Mouse (Mus musculus) 416B (cell line): ENCODE data around the gene Spcs2.
"Not testable (repeated sequence)": the region's sequence is repeated elsewhere in the genome, so short reads cannot be mapped to it uniquely, and the experiment has no call there.

Source experiments
- DNase-seq: peaks from one replicate; pipeline ENCODE4 v3.0.0; 2011; ENCODE audit warnings: low read depth

The Spcs2 gene

DNA sequence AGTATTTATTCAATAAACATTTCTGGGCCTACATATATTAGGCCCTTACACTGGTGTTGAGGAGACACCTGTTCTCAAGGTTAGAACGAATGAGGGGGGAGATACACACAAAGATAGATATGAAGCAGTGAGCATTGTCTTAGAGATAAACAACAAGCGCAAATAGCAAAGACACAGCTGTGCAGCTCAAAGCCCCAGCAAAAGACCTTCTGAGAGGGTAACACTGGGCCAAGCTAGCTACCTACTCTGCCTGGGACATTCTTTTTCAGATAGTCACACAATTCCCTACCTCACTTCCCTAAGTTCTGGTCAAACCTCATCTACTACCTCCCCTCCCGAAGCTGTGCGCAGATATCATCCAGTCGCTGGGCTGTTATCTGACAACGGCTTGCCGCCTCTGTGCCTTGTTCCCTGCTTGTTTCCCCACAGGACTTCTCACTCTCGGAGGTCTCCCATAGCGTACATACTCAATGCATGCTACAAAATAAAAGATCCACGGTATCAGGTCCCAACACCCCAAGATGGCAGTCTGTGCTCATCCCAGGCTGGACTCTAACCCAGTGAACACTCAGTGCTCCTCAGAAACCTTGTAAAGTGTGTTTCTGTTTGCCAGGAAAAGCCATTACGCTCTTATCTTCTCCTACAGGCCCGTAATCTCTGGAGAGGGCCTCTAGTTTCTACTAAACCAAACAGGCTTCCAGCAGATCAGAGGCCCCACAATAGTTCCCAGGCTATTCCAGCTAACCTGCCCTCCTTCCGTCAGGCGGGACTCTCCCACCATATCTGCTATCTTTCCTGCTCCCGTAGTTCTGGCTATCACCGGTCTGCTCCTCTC lies 38.4 kb downstream of the Spcs2 start:
- DNase-seq = no peak

DNA sequence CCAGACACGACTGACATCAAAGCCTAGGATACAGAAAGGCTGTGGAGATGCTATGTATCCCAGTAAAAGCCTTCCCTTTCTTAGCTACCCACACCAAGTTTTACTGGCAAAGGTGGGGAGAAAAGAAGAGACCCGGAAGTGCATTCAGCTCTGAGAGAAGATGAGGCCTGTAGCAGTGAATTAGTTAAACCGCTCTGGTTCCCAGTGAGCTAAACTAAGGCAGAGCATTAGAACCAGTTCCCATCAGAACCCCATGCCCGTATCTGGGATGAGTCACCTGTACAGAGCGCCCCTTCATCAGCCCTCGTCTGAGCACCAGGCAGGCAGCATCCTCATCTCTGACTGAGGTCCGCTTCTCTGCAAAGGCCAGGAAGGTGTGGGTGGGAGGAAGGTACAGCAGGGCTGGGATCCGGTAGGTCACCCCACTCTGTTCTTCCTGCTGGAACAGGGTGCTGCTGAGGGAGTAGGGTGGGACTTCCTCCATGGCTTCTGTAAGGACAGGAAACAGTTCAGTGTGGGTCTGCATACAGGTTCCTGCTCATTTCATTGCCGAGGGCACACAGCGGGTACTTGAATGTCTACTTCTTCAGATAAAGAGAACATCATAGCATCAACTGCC lies 40.1 kb downstream of the Spcs2 start:
- no peak for DNase-seq

DNA sequence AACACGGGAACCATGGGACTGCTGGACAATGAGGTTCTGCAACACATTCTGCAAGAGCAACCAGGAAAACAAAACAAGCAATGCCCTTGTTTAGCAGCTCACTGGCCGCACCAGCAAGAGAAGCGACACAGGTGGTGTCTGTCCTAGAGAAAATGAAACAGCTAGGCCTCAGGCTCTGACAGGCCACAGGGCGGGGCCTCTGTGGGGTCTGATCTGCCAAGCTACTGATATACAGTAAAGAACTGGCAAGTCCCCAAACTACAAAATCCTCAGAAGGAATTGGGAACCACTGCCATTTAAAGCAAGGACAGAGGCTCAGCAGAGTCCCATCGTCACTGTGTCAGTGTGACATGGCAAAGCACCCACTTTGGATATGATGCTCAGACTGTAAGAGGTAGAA lies 40.8 kb downstream of the Spcs2 start:
- no peak for DNase-seq

DNA sequence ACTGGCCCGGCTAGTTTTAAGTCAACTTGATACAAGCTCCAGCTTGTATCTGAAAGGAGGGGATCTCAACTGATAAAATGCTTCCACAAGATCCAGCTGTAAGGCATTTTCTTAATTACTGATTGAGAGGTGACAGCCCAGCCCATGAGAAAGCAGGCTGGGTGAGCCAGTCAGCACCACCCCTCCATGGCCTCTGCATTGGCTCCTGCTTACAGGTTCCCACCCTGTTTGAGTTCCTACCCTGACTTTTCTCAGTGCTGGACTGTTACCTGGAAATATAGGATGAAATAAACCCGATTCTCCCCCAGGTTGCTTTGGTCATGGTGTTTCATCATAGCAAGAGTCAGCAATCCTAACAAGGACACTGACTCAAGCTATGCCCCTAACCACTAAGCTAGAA lies 41.3 kb downstream of the Spcs2 start:
- DNase-seq = no peak

DNA sequence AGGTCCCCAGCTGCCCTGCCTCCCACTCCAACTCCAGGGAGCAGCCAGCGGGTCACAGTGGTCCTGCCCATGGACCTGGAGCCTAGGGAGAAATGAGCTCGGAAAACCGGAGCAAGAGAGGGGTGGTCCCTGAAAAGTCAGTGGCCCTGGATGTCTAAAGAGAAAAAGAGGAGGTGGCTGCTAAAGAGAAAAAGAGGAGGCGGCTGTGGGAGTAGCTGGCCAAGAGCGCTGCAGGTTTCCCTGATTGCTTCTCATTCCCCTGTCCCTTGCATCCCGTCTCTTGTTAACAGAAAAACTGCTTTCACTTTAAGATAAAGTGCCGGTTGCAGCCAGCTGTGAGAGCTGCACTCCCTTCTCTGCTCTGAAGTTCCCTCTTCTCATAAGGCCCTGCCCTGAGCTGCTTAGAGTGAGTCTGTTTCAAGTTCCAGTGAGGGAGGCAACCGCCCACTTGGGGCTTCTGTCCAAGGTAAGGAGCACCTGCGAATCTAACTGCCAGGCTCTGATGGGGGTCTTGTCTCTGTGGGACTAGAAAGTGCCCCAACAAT lies 45.0 kb downstream of the Spcs2 start:
- not testable (repeated sequence) for DNase-seq

DNA sequence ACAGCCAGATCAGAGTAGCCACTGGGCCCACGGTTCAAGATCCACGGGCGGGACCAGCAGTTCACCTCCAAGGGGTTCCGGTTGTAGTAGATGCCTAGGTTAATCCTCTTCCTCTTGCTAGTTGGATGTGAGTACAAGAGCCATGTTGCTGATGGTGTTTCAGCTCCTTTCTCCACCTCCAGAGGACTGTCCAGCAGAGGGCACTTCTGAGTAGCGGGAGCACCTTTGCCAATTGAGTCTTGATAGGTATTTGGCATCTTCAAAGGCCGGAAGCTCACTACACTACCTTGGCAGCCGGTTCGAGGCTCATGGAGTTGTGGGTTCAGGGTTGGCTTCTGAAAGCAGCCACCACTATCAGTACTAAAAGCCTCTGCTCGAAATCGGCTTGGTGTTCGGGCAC lies 49.9 kb downstream of the Spcs2 start:
- DNase-seq = peak; percentile 45

DNA sequence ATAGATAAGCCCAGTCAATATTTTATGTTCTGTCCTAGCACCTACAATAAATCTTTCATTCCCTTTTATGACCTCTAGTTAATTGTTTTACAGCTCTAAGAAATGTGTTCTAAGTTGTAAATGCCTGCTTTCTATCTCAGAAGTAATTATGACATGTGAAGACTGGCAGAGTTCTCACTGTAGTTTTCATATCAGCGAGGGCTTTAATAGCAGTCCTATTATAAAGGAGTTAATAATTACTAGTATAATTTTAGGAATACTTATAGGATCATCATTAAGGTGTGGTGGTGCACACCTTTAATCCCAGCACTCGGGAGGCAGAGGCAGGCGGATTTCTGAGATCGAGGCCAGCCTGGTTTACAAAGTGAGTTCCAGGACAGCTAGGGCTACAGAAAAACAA lies 51.6 kb downstream of the Spcs2 start:
- DNase-seq = no peak

DNA sequence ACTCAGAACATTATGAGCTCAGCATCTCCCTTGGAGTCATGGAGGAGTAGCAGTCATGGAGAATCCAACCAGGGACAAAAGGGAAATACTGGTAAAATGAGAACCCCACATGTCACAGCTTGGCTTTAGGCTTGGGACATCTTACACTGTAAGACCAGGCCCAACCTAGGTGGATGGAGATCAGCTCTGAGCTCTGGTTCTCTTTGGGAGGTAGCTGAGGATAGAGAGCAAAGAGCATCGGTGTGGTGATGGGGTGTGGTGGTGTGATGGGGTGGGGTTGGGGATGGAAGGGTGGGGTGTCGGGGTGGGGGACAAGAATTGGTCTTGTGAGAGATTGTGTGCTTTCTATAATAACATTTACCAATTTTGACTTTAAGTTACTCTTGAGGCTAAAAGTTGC lies 52.4 kb downstream of the Spcs2 start:
- DNase-seq = no peak

DNA sequence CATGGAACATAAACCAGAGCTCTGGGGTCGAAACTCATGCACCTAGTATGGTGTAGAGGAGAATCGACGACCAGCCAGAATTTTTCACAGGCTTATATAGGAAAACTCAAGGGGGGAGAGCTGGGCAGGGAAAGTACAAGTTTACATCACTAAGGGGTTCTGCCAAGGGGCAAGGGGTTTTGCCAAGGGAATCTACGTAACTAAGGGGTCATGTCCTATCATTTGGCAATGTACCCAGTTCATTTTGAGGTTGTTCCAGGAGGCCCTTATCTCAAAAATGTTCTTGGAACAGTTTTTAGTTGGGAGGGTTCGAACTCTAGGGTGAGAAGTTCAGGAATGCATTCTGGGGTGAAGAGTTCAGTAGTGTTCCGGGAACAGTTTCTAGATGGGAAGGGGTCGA lies 56.2 kb downstream of the Spcs2 start:
- DNase-seq = not testable (repeated sequence)

DNA sequence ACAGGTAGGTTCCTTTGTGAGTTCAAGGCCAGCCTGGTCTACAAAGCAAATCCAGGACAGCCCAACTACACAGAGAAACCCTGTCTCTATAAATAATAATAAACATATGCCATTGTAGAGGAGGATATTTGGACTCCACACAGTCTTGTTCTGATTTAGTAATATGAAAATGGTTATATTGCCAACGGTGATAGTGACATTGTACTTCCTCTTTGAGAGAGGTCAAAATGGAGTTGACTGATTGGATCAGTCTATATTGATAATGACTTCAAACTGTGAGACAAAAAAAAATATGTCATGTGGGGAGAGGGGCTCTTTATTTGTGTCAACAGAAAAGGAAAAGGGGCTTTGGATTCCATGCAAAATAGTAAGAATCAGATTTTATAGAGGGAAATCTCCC lies 57.9 kb downstream of the Spcs2 start:
- no peak for DNase-seq

DNA sequence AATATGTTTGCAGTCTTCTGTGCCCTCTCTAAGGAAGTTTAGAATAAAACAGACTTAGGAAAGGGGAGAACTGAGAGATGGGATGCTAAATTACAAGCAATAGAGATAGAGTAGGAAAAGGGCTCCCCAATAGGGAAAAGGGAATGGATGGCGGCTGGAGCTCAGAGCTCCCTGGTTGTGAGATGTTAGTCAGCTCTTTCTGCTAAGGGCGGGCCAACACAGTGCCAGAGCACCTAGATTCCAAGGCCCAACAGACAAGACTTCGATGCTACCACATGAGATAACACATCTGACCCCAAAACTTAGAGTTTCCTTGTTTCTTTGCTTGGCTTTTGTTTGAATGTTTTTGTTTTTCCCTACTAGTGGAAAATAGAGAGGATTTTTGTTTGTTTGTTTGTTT lies 59.2 kb downstream of the Spcs2 start:
- not testable (repeated sequence) for DNase-seq

DNA sequence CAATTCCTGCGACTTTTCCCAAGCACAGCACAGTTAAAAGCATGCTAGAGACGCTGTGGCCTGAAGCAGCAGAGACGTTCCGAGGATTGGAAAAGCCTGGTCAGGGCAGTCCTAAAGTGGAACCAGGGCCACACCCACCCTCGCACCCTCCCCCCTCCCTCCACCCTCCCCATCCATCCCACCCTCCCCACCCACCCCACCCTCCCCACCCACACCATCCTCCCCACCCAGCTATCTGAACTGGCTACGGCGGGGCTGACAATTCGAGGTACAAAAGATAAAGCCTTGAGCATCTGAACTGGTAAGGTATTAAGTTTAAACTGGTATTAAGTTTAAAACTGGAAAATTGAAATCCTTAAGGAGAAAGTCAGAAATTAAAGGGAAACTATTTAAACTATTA lies 59.7 kb downstream of the Spcs2 start:
- no peak for DNase-seq

DNA sequence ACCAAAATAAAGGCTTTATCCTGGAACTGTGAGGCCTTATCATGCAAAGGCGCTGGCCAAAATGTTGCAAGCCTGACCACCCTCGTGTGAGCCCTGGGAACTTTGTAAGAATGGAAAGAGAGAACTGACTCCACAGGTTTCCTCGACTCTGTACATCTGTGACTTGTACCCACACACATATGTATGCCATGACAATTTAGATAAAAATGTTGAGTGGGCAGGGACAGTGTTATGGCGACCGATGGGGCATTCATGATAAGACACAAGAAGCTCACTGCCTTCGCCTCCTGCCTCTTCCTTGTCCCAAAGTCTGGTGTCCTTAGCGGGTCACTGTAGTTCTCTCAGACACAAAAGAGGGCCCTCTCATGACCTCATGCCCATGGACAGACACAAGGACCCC lies 64.1 kb downstream of the Spcs2 start:
- DNase-seq = no peak

DNA sequence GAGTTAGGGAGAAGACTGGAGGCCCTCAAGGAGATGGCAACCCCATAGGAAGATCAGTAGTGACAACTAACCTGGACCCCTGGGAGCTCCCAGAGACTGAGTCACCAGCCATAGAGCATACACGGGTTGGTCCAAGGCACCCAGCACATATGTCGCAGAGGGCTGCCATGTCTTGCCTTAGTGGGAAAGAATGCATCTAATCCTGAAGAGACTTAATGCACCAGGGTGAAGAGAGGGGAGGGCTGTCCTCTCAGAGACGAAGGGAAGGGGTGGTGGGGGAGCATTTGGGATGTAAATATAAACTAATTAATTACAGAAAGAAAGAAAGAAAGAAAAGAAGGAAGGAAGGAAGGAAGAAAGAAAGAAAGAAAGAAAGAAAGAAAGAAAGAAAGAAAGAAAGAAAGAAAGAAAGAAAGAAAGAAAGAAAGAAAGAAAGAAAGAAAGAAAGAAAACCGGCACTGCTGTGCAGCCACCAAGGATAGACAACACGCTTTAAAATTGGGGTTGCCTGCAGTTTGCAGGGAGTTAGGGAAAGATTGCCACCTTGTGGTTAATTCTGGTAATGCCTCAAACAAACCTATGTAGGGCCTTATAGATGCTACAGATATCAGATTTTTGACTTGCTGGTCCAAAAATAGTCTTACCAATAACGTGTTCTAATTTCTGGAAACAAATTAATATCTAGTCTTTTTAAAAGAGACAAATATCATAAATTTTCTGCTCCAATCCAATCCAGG lies 65.2 kb downstream of the Spcs2 start:
- peak; percentile 83 for DNase-seq

DNA sequence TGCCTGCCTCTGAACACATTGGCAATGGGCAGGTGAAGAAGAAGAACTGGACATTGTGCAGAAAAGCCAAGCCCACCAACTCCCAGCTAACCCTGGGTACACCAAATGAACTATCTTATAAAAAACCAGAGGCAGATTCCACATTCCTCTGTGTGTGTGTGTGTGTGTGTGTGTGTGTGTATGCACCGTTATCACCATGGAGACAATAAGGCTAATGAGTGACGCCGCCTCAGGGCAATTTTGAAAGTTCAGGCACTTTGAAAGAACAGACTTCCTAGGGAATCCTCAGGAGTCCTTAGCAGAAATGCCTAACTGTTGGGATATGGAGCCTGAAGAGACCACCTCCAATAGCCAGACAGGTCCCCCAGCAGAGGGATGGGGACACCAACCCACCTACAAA lies 66.0 kb downstream of the Spcs2 start:
- DNase-seq = no peak

DNA sequence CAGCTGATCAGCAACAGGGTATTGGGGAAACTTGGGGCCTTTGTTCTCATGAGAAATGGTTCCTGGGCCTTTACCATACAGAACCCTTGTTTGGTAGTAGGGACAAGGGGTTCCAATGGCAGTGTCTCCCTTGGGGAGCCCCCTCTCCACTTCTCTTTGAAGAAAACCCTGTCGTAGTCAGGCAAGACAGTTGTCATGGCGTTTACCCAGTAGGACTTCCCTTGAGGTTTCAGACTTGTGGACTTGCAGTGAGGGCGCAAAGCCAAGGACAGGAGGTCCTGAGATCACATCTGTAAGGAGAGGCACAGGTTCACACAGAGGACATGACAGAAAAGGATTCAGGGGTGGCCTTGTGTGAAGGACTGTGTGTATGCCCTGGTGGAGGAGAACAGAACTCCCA lies 66.8 kb downstream of the Spcs2 start:
- DNase-seq = no peak

DNA sequence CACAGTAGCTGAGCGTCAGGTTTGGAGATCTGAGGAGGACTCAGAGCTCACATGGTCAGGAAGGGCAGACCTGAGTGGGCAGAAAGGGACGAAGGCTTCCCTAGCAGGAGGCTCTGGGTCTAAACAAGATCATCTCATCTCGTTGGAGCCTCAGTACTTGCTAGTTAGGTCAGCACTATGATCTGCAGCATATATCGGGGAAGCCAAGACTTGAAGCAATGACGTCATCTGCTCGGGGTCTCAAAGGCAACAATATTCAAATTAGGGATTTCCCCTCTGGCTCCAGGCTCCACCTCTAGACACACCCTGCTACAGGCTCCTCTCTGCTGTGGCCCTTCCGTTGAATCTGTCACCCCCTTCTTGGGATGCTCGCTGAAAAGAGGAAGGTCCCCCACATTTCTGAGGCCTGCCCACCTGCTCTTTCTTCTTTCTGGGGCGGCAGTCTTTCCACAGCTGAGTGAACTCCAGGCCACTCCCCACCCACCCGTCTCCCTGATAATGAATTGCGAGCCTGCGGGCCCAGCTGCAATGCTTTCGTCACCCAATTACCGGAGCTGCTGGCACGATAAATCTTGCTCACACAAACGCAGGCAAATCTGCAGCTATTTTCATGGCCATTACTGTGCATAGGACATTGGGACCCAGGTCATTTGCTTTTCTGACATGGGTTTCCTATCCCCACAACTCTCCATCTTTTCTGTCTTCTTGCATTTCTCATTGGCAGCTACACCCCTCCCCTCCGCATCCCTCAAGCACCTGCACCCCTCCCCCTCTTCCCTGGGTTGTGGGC lies 67.9 kb downstream of the Spcs2 start:
- DNase-seq = peak; percentile 8

DNA sequence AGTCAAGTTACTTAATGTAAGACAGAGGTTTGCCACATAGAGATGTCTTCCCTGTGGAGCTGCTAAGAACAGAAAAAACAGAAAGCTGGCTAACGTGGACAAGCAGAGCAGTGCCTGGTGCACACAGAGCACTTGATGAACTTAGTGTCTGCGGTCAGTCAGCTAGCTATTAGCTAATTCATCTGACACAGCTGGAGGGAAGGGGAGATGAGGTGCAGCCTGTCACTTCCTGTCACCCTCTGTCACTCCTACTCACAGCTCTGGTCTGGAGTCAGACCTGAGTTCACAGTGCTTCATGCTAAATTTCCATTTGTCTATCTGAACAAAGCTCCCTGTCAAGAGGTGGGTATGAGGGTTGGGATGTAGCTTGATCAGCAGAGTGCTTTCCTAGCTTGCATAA lies 69.2 kb downstream of the Spcs2 start:
- DNase-seq = peak; percentile 41

DNA sequence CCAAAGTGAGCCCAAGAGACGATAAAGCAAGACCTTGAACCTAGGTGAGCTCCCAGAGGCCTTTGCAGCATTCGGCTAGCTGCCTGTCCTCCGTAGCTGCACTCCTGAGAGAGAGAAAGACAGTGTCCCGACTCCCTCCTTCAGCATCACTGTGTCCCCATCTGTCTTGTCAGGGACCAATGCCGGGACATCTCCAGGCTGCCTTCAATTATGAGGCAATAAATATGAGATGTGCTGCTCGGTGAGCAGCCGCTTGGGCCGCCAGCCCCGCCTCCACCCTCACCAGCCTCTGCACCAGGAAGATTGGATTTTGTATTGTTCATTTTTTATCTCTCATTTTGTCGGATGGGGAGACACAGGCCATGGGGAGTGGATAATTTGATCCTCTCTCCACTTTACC lies 72.4 kb downstream of the Spcs2 start:
- DNase-seq = no peak

DNA sequence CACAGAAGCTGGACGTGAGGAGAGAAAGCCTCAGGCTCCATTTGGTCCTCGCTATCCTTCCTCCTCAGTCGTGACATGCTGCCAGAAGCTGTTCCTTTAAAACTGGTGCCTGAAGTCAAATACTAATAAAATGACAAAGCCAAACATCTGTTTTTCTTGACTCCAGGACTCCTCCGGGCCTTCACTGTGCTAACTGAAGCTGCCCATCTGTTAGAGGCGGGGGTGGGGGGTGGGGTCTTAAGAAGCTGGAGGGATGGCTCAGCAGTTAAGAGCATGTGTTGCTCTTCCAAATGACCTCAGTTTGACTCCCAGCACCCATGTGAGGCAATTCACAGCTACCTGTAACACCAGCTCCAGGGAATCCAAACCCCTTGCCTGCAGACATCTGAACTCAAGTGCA lies 74.7 kb downstream of the Spcs2 start:
- no peak for DNase-seq

DNA sequence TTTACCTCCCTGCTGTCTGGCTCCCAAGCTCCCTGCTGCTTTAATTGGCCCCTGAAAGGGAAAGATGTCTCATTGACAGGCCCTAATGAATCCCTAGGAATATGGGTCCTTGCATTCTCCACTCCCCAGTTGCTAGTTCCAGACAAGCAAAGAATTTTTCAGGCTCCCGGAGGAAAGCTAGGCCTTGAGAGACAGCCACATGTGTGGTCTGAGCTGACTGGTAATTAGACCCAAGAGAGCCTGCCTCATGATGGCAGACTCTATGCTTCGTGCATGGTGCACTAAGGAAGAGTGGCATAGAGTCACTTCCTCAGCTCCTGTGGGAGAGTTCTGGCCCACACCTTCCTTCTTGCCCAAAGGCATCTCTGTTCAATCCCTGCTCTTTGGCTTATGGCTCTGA lies 75.3 kb downstream of the Spcs2 start:
- no peak for DNase-seq
